ENCODE assay signal across 10 mouse cellular contexts in genomic region chr9:114528680-114529048, GRCm38 (mm10). TPM values are rescaled to one million over a fixed set of nuclear protein-coding genes. Genes with fewer than 3 reads are reported as not detected.
DNase-seq lines count a peak whose midpoint lies in the region; ATAC-seq and TF ChIP-seq lines count a peak whose summit lies in the region.
"Had no signal": no experiment of that assay in that cellular context is flagged by ENCODE, and none has a peak within 500 bp of the region (broad histone marks: within the 10 kb centered on the region; RNA-seq: fewer than 3 reads in every experiment).

No protein-coding gene starts in this region.

- TF ChIP-seq EP300 in ES-Bruce4 (IDR thresholded peaks at IDR 0.05; ENCODE audit: insufficient read depth, low read depth, low read length), result no peak

- peak overlapping the region; percentile 44 for H3K9ac ChIP-seq in ES-Bruce4 (ENCODE audit: low read depth, poor library complexity, severe bottlenecking)
- H3K9ac ChIP-seq in embryonic facial prominence, embryonic 12.5 days, result no peak overlapping the region
- H3K9ac ChIP-seq in limb, embryonic 11.5 days (ENCODE audit: low read length), result no peak overlapping the region
- H3K9ac ChIP-seq: liver, embryonic 14.5 days had no signal

- peak; percentile 84 for DNase-seq in heart, adult 11 months
- no peak for DNase-seq in heart, postnatal 25 days (ENCODE audit: low spot score)
- peak; percentile 31 for DNase-seq in limb, embryonic 11.5 days (ENCODE audit: low spot score)
- DNase-seq in retina, embryonic 14.5 days (ENCODE audit: low spot score), result no peak
- DNase-seq in spleen, postnatal 10 days (ENCODE audit: low spot score in 2 of 2), result no peak
- DNase-seq in gastrocnemius, postnatal 14 days, result no peak
- DNase-seq: gastrocnemius, postnatal 36 days had no signal

- ATAC-seq in embryonic facial prominence, embryonic 12.5 days (ENCODE audit: insufficient number of reproducible peaks, insufficient read depth, low FRiP score, low TSS enrichment), result no peak
- no peak for ATAC-seq in limb, embryonic 11.5 days (ENCODE audit: insufficient number of reproducible peaks, low FRiP score, low TSS enrichment, low read depth)

- WGBS in embryonic facial prominence, embryonic 12.5 days, result 40% methylated on average over 9 of the region's 9 CpGs
- 49% methylated on average over 9 of the region's 9 CpGs for WGBS in limb, embryonic 11.5 days

- peak overlapping the region; percentile 52 for H3K4me3 ChIP-seq in ES-Bruce4 (ENCODE audit: low read depth, low read length)
- no peak overlapping the region for H3K4me3 ChIP-seq in embryonic facial prominence, embryonic 12.5 days
- H3K4me3 ChIP-seq in limb, embryonic 11.5 days (ENCODE audit: low read depth, low read length), result no peak overlapping the region

- H3K27ac ChIP-seq in ES-Bruce4 (ENCODE audit: insufficient read depth, low read length), result peak overlapping the region; percentile 97
- H3K27ac ChIP-seq in embryonic facial prominence, embryonic 12.5 days, result peak overlapping the region; percentile 50; the same call in 1 of the 2 replicates
- H3K27ac ChIP-seq in limb, embryonic 11.5 days (replicated peaks; ENCODE audit: low read depth, low read length), result peak overlapping the region; percentile 1; the same call in 1 of the 2 replicates
- H3K27ac ChIP-seq: liver, embryonic 14.5 days had no signal

- H3K9me3 ChIP-seq in ES-Bruce4 (replicated peaks; ENCODE audit: control insufficient read depth, insufficient read depth, low read length, poor library complexity, severe bottlenecking), result no peaks in the 10 kb centered on the region
- H3K9me3 ChIP-seq in embryonic facial prominence, embryonic 12.5 days, result no peaks in the 10 kb centered on the region
- no peaks in the 10 kb centered on the region for H3K9me3 ChIP-seq in limb, embryonic 11.5 days (ENCODE audit: control insufficient read depth, low read length)

- H3K36me3 ChIP-seq in ES-Bruce4 (ENCODE audit: control insufficient read depth, insufficient read depth, low read length, poor library complexity, severe bottlenecking), result peaks cover 7% of the 10 kb centered on the region
- H3K36me3 ChIP-seq in embryonic facial prominence, embryonic 12.5 days, result no peaks in the 10 kb centered on the region
- no peaks in the 10 kb centered on the region; the same call in 1 of the 2 replicates for H3K36me3 ChIP-seq in limb, embryonic 11.5 days (ENCODE audit: control insufficient read depth, insufficient read depth, low read length)

- no peak for TF ChIP-seq POLR2A in ES-Bruce4 (IDR thresholded peaks at IDR 0.05; ENCODE audit: insufficient read depth, low read length)

- intact Hi-C loops in heart, postnatal 25 days (cut with DNase I), result no loop called here
- intact Hi-C loops in gastrocnemius, postnatal 14 days (cut with DNase I; ENCODE audit: low total_unique reads), result no loop called here

- H3K4me1 ChIP-seq in ES-Bruce4 (ENCODE audit: control insufficient read depth, insufficient read depth, low read length), result peaks cover 3% of the 10 kb centered on the region
- H3K4me1 ChIP-seq in embryonic facial prominence, embryonic 12.5 days, result peaks cover 44% of the 10 kb centered on the region
- peaks cover 38% of the 10 kb centered on the region for H3K4me1 ChIP-seq in limb, embryonic 11.5 days (ENCODE audit: control insufficient read depth, insufficient read depth, low read length)

- TF ChIP-seq CTCF in ES-Bruce4 (IDR thresholded peaks at IDR 0.05; ENCODE audit: low read depth, low read length), result no peak

- H3K4me2 ChIP-seq in embryonic facial prominence, embryonic 12.5 days (replicated peaks), result no peak overlapping the region
- no peak overlapping the region for H3K4me2 ChIP-seq in limb, embryonic 11.5 days (ENCODE audit: low read depth, severe bottlenecking)

- H3K27me3 ChIP-seq in ES-Bruce4 (ENCODE audit: control insufficient read depth, insufficient read depth, low read length, poor library complexity, severe bottlenecking), result no peaks in the 10 kb centered on the region
- H3K27me3 ChIP-seq in embryonic facial prominence, embryonic 12.5 days, result no peaks in the 10 kb centered on the region
- H3K27me3 ChIP-seq in limb, embryonic 11.5 days (ENCODE audit: control insufficient read depth, insufficient read depth, low read length), result no peaks in the 10 kb centered on the region

RNA-seq across cellular contexts. Expression of gene C130032M10Rik, which starts 13.2 kb away (rescaled TPM):
- total RNA-seq in heart, postnatal 25 days (2021), result not detected
- polyA plus RNA-seq in ES-Bruce4 (2011; ENCODE audit: insufficient read depth, insufficient read length, low read depth, missing spikeins), result not detected in 2 replicates
- 0.43 and 0.60 TPM in 2 replicates for polyA plus RNA-seq in embryonic facial prominence, embryonic 12.5 days (2016; fragmentation: Nextera tagmentation; extraction: Ambion mirVana)
- polyA plus RNA-seq in limb, embryonic 11.5 days (2014; fragmentation: Nextera tagmentation; extraction: Ambion mirVana), result 0.37 and 0.67 TPM in 2 replicates
- not detected for total RNA-seq in gastrocnemius, postnatal 14 days (2021)
- total RNA-seq: gastrocnemius, postnatal 36 days had no signal
- polyA plus RNA-seq: liver, embryonic 14.5 days had no signal

RNA-seq across cellular contexts. Expression of gene Ccr4, which starts 23.9 kb away (rescaled TPM):
- total RNA-seq in heart, postnatal 25 days (2021), result not detected
- polyA plus RNA-seq in ES-Bruce4 (2011; ENCODE audit: insufficient read depth, insufficient read length, low read depth, missing spikeins), result 0.57 and 1.4 TPM in 2 replicates
- not detected in 2 replicates for polyA plus RNA-seq in embryonic facial prominence, embryonic 12.5 days (2016; fragmentation: Nextera tagmentation; extraction: Ambion mirVana)
- 0.07 and 0.08 TPM in 2 replicates for polyA plus RNA-seq in limb, embryonic 11.5 days (2014; fragmentation: Nextera tagmentation; extraction: Ambion mirVana)
- not detected for total RNA-seq in gastrocnemius, postnatal 14 days (2021)
- total RNA-seq: gastrocnemius, postnatal 36 days had no signal
- polyA plus RNA-seq: liver, embryonic 14.5 days had no signal

RNA-seq across cellular contexts. Expression of gene Trim71, which starts 35.5 kb away (rescaled TPM):
- total RNA-seq in heart, postnatal 25 days (2021), result not detected
- polyA plus RNA-seq in ES-Bruce4 (2011; ENCODE audit: insufficient read depth, insufficient read length, low read depth, missing spikeins), result 120 and 122 TPM in 2 replicates
- 0.95 and 1.1 TPM in 2 replicates for polyA plus RNA-seq in embryonic facial prominence, embryonic 12.5 days (2016; fragmentation: Nextera tagmentation; extraction: Ambion mirVana)
- 3.7 and 4.0 TPM in 2 replicates for polyA plus RNA-seq in limb, embryonic 11.5 days (2014; fragmentation: Nextera tagmentation; extraction: Ambion mirVana)
- not detected for total RNA-seq in gastrocnemius, postnatal 14 days (2021)
- total RNA-seq: gastrocnemius, postnatal 36 days had no signal

Comparison
In these comparisons a context has a peak if more than half of its experiments do, and no peak if none do; other contexts are left out.
1. DNase-seq: peak in heart, adult 11 months (single experiment) and limb, embryonic 11.5 days (single experiment); none in heart, postnatal 25 days (single experiment), retina, embryonic 14.5 days (single experiment), spleen, postnatal 10 days (0 of 2) and gastrocnemius, postnatal 14 days (single experiment).
2. H3K27ac ChIP-seq: peak in every context shown above with its lines; median percentile 97 in ES-Bruce4; 50 in embryonic facial prominence, embryonic 12.5 days; 1 in limb, embryonic 11.5 days.
3. RNA of gene Trim71, which starts 35.5 kb away (polyA plus RNA-seq): 120 to 122 TPM in ES-Bruce4; 3.7 to 4.0 TPM in limb, embryonic 11.5 days and 0.95 to 1.1 TPM in embryonic facial prominence, embryonic 12.5 days; every median in the first group is over 10 times any median in the second.